Mouse (Mus musculus) spleen, adult 2 months (tissue): Measurements from ENCODE around the gene Trmt6.

Source experiments
- CTCF ChIP-seq: fragments of 200-500 bp; IDR thresholded peaks from 2 replicates; pipeline ENCODE4 v1.5.1; 2011; ENCODE audit warnings: mild to moderate bottlenecking, inconsistent platforms; ENCODE audit not compliant: insufficient read depth, insufficient read length, insufficient replicate concordance; ENCODE audit errors: extremely low read depth
- POLR2A ChIP-seq: fragments of 200-500 bp; IDR thresholded peaks from 2 replicates; pipeline ENCODE4 v1.6.1; 2011; ENCODE audit warnings: low read depth, low read length, inconsistent platforms

GRCm38 (mm10) chr2:132848361-132848760, 32.5 kb upstream of the Trmt6 start:
- TF ChIP-seq POLR2A (no peak), CTCF (no peak)
